Mouse (Mus musculus): Measurements from ENCODE around the gene Gm8267. TPM values are rescaled to one million over a fixed set of nuclear protein-coding genes. Genes with fewer than 3 reads are reported as not detected.
"Not testable (repeated sequence)": the region's sequence is repeated elsewhere in the genome, so short reads cannot be mapped to it uniquely, and the experiment has no call there.

Gene Gm8267
- not detected in 2 replicates for polyA plus RNA-seq (2015; fragmentation: Nextera tagmentation; extraction: Ambion mirVana)

DNA sequence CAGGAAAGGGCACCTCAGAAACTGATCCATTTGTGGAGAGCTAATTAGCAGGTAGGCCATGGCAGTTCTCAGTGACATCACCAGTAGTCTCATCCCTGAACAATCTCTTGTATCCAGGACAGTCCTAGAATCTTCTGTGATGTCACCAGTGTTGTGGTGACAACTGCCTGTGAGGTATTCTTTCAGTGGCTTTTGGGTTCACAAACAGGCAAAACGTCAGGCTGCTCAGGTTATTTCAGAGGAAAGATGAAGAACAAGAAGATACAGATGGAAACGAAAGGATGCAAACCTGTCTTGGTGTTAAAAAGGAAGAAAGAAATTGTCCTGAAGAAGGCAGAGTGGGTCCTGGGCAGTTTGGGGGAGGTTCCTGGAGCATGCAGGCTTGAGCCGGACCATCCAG lies at the start of gene Gm8267:
Gene Gm8267, minus strand, starts transcription at position 101 of the 400 bp plus-strand sequence.
- no peak within 1 kb of the TSS for H3K27ac ChIP-seq (replicated peaks)
- H3K9ac ChIP-seq: no peak within 1 kb of the TSS
- H3K27me3 ChIP-seq: no peaks in the 10 kb centered on the region
- no peak for ATAC-seq (ENCODE audit: insufficient read depth)
- H3K9me3 ChIP-seq (replicated peaks): no peaks in the 10 kb centered on the region
- H3K4me2 ChIP-seq: no peak within 1 kb of the TSS
- WGBS (ENCODE audit: insufficient replicate concordance): 59% methylated on average over 3 of the region's 3 CpGs
- H3K4me1 ChIP-seq (replicated peaks): no peaks in the 10 kb centered on the region
- H3K4me3 ChIP-seq (replicated peaks): no peak within 1 kb of the TSS
- no peaks in the 10 kb centered on the region for H3K36me3 ChIP-seq (replicated peaks)

DNA sequence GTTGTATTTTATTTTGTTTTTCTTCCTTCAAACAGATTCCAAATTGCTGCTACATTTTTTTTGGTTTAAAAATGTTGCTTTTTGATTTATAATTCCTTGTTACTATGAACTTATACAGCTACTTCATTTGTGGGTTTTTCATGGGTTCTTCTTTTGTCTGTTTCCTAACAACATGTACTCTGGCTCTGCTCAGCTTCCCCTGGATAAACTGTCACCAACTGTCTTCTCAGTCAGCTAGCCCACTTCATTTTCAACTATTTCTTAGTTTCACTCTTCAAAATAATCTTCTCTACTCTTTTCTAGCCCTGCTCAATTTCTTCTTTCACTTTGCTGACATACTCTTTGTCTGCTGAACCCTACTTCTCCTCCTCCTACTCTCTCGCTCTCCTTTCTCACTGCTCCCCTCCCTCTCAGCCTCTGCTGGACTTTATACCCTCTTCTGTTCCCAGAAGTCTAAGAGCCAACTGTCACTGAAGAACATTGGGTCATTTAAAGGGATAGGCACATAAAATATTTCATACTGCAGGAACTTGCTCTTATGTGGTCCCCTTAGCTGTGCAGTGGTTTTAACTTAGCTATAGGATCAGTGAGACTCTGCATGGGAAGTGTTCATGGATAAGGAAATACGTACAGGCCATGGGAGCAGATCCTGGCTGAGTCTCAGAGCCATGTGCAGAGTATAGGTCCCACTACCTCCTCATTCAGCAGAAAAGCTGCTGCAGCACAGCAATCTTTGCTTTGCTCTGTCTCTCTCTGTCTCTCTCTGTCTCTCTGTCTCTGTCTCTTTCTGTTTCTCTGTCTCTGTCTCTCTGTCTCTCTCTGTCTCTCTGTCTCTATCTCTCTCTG lies 39.6 kb upstream of the Gm8267 start:
- not testable (repeated sequence) for H3K36me3 ChIP-seq (replicated peaks); H3K9me3 ChIP-seq (replicated peaks); ATAC-seq (ENCODE audit: insufficient read depth); H3K4me1 ChIP-seq (replicated peaks); H3K4me3 ChIP-seq (replicated peaks); H3K9ac ChIP-seq; H3K4me2 ChIP-seq; H3K27me3 ChIP-seq; H3K27ac ChIP-seq (replicated peaks)
- WGBS (ENCODE audit: insufficient replicate concordance): 45% methylated on average over 2 of the region's 2 CpGs

GRCm38 (mm10) chr14:44742789-44743188 lies 7.4 kb downstream of the Gm8267 start:
- not testable (repeated sequence) for H3K9me3 ChIP-seq (replicated peaks); H3K27me3 ChIP-seq; H3K4me1 ChIP-seq (replicated peaks); H3K36me3 ChIP-seq (replicated peaks); H3K4me3 ChIP-seq (replicated peaks); H3K4me2 ChIP-seq; H3K9ac ChIP-seq; ATAC-seq (ENCODE audit: insufficient read depth); H3K27ac ChIP-seq (replicated peaks)
- 67% methylated on average over 1 of the region's 1 CpGs for WGBS (ENCODE audit: insufficient replicate concordance)

DNA sequence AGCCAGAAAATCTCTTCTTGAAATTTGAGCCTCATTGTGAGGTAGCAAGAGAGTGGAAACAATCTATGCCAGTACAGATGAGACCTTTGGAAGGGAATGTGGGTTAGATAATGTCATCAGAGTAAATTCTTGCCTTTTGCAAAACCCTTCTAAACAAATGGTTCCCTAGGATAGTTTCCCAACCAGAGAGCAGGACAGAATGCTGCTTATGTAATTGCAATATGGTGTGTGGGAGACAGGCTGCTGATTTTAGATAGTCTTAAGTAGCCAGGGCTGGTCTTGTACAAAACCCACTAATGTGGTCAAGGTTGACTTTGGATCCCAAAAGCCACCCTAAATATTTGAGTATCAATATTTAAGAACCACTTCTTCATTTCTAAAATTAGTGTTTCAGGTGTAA lies 19.4 kb downstream of the Gm8267 start:
- not testable (repeated sequence) for H3K9me3 ChIP-seq (replicated peaks); H3K36me3 ChIP-seq (replicated peaks); ATAC-seq (ENCODE audit: insufficient read depth); H3K4me3 ChIP-seq (replicated peaks); H3K4me1 ChIP-seq (replicated peaks); H3K9ac ChIP-seq; H3K27me3 ChIP-seq; H3K27ac ChIP-seq (replicated peaks); H3K4me2 ChIP-seq

DNA sequence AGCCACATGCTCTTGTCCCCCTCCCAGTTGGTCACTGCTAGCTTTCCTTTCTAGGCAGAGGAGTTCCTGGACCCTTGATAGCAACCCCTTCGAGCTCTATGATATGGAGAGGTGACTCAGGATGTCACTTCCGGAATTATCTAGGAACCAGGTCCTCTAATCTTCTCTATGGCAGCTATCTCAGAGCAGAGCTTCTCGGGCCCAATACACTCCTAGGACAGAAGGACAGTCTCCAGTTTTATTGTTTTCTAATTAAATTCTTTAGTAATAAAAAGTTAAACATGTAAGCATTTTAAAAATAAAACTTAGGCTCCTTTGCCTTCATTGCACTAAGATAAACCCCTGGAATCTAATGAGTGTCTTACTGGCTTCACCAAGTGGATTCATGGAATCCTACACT lies 43.8 kb downstream of the Gm8267 start, which contains the start of gene Gm8257:
Gene Gm8257, minus strand, starts transcription at position 101 of the 400 bp plus-strand sequence.
- ATAC-seq (ENCODE audit: insufficient read depth); H3K27me3 ChIP-seq: not testable (repeated sequence)
- whole genome bisulfite sequencing (ENCODE audit: insufficient replicate concordance): 61% methylated on average over 3 of the region's 3 CpGs

More for the DNA sequence above, 43.8 kb downstream of the Gm8267 start, which contains the start of gene Gm8257:
- H3K36me3 ChIP-seq (replicated peaks); H3K4me1 ChIP-seq (replicated peaks); H3K4me3 ChIP-seq (replicated peaks); H3K9me3 ChIP-seq (replicated peaks); H3K4me2 ChIP-seq; H3K9ac ChIP-seq; H3K27ac ChIP-seq (replicated peaks): not testable (repeated sequence)

Other genes with a start within 250 kb of the Gm8267 start
- gene Gm17093, start 232.1 kb downstream of the Gm8267 start, polyA plus RNA-seq (2015; fragmentation: Nextera tagmentation; extraction: Ambion mirVana): not detected in 2 replicates
- not detected in 2 replicates for gene Gm8247, start 167.2 kb downstream of the Gm8267 start, polyA plus RNA-seq (2015; fragmentation: Nextera tagmentation; extraction: Ambion mirVana)
- not detected in 2 replicates for gene Gm5624, start 122.4 kb downstream of the Gm8267 start, polyA plus RNA-seq (2015; fragmentation: Nextera tagmentation; extraction: Ambion mirVana)
- not detected in 2 replicates for gene Gm8257, start 43.9 kb downstream of the Gm8267 start, polyA plus RNA-seq (2015; fragmentation: Nextera tagmentation; extraction: Ambion mirVana)
- gene Ptgdr, start 109.0 kb upstream of the Gm8267 start, polyA plus RNA-seq (2015; fragmentation: Nextera tagmentation; extraction: Ambion mirVana): not detected in 2 replicates
- 0.59 and 0.70 TPM in 2 replicates for gene Ptger2, start 237.9 kb upstream of the Gm8267 start, polyA plus RNA-seq (2015; fragmentation: Nextera tagmentation; extraction: Ambion mirVana)

All from liver, embryonic 15.5 days (tissue).